Mouse (Mus musculus) liver, embryonic 16.5 days (tissue): ENCODE results near the gene Daw1. TPM values are rescaled to one million over a fixed set of nuclear protein-coding genes. Genes with fewer than 3 reads are reported as not detected.

Source experiments
- ATAC-seq: fragments of 200-750 bp; cut with Nextera tagmentation; 2 replicates; pipeline ENCODE4 v1.8.0; 2017; ENCODE audit warnings: low read depth, mild to moderate bottlenecking, moderate number of reproducible peaks, moderate library complexity
- H3K27ac ChIP-seq: fragments of 300-500 bp; sonication (generic); 2 replicates; pipeline ENCODE4 v1.5.1; 2014; ENCODE audit warnings: mild to moderate bottlenecking, low read length
- H3K27me3 ChIP-seq: fragments of 300-500 bp; sonication (generic); 2 replicates; pipeline ENCODE4 v1.6.1; 2014; ENCODE audit warnings: low read depth, low read length, mixed read lengths; ENCODE audit not compliant: control insufficient read depth, insufficient read depth
- H3K36me3 ChIP-seq: fragments of 300-500 bp; sonication (generic); 2 replicates; pipeline ENCODE4 v1.6.1; 2014; ENCODE audit warnings: mild to moderate bottlenecking; ENCODE audit not compliant: control insufficient read depth, insufficient read depth
- H3K4me1 ChIP-seq: fragments of 300-500 bp; sonication (generic); 2 replicates; pipeline ENCODE4 v1.6.1; 2014; ENCODE audit warnings: low read depth, low read length, mixed read lengths; ENCODE audit not compliant: control insufficient read depth
- H3K4me2 ChIP-seq: fragments of 300-500 bp; sonication (generic); 2 replicates; pipeline ENCODE4 v1.6.1; 2014; ENCODE audit warnings: low read depth, low read length, mixed read lengths
- H3K4me3 ChIP-seq: fragments of 300-500 bp; sonication (generic); 2 replicates; pipeline ENCODE4 v1.5.1; 2014; ENCODE audit warnings: low read depth, mild to moderate bottlenecking, low read length
- H3K9ac ChIP-seq: fragments of 300-500 bp; sonication (generic); 2 replicates; pipeline ENCODE4 v1.6.1; 2014; ENCODE audit warnings: low read depth, low read length
- H3K9me3 ChIP-seq: fragments of 300-500 bp; sonication (generic); replicated peaks from 2 replicates; pipeline ENCODE4 v1.6.1; 2016; ENCODE audit warnings: low read length; ENCODE audit not compliant: control insufficient read depth
- WGBS: fragments of 180-500 bp; shearing (Covaris S2); extraction: QIAGEN DNeasy Blood & Tissue Kit; methylation state at CpG from one replicate; pipeline ENCODE4 v1.1.7; 2014; ENCODE audit not compliant: insufficient replicate concordance; 5-methylcytosine and 5-hydroxymethylcytosine counted together
- polyA plus RNA-seq: library from polyadenylated mRNA; unstranded; fragments of >200 nt; fragmentation: Nextera tagmentation; extraction: Ambion mirVana; gene quantifications from 2 replicates; pipeline ENCODE4 v1.2.1, GENCODE M21; 2015

Daw1 gene
- polyA plus RNA-seq, 1 experiment from 2014 or later, result not detected

DNA sequence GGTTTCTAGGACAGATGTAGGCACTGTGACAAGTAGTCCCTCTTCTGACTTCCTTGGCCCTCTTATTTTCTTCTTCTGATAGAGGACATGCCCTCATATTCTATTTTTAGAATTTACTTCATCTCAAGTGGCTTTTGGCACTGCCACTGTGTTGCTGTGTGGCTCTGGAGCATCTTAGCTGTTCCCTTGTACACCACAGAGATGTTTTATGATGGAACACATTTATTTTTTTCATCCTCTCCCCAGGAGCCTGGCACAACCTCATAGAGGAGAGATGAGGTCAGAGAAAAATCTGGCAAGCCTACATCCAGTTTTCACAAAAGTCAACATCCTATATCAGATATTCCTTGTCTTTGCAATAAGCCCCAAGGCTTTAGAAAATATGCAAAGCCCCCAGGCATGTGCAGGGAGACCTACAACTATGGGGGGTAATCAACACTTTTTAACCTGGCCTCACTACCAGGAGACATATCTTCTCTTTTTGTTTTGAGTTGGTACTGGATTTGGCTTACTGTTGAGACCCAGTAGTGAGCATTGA is 64.9 kb downstream of the Daw1 start:
- Histone ChIP-seq H3K4me3 (no peak overlapping the region), H3K9me3 (no peaks in the 10 kb centered on the region), H3K27ac (no peak overlapping the region), H3K4me2 (no peak overlapping the region), H3K4me1 (no peaks in the 10 kb centered on the region), H3K9ac (no peak overlapping the region), H3K36me3 (no peaks in the 10 kb centered on the region), H3K27me3 (no peaks in the 10 kb centered on the region)
- no peak for ATAC-seq

GRCm38 (mm10) chr1:83227946-83228345 is 68.4 kb downstream of the Daw1 start:
- WGBS, result 63% methylated on average over 3 of the region's 3 CpGs
- no peak overlapping the region for H3K9ac ChIP-seq
- no peak for ATAC-seq

DNA sequence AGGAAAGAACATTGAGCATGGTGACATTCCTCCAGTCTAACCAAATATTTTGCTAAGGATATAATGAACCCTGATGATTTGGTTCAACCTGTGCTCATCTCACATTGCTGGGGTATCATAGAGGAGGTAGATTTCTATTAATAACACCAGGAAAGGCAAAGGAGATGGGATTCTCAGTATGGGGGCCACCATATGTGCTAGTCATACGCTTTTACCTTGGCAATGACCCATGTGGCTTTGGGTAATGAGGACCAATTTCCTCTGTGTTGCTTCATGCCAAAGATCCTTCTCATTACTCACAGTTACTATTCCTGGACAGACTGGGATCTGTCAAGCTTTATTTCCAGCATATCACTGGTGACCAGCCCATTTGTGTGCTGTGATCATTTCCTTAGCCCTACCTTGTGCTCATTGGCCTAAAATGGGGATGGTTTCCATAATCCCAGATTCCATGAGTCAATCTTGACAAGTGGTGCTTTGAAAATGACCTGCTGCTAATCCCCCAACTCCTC is 88.7 kb downstream of the Daw1 start:
- ATAC-seq, result no peak
- no peaks in the 10 kb centered on the region for H3K9me3 ChIP-seq
- no peak overlapping the region for H3K4me3 ChIP-seq
- H3K27me3 ChIP-seq, result no peaks in the 10 kb centered on the region
- no peak overlapping the region for H3K4me2 ChIP-seq
- no peaks in the 10 kb centered on the region for H3K36me3 ChIP-seq
- H3K4me1 ChIP-seq, result no peaks in the 10 kb centered on the region
- no peak overlapping the region for H3K9ac ChIP-seq
- H3K27ac ChIP-seq, result no peak overlapping the region
- WGBS, result 65% methylated on average over 1 of the region's 1 CpGs

More at GRCm38 (mm10) chr1:83227946-83228345, 68.4 kb downstream of the Daw1 start:
- Histone ChIP-seq H3K4me3 (no peak overlapping the region), H3K27me3 (no peaks in the 10 kb centered on the region), H3K27ac (no peak overlapping the region), H3K4me2 (no peak overlapping the region), H3K9me3 (no peaks in the 10 kb centered on the region), H3K36me3 (no peaks in the 10 kb centered on the region), H3K4me1 (no peaks in the 10 kb centered on the region)

DNA sequence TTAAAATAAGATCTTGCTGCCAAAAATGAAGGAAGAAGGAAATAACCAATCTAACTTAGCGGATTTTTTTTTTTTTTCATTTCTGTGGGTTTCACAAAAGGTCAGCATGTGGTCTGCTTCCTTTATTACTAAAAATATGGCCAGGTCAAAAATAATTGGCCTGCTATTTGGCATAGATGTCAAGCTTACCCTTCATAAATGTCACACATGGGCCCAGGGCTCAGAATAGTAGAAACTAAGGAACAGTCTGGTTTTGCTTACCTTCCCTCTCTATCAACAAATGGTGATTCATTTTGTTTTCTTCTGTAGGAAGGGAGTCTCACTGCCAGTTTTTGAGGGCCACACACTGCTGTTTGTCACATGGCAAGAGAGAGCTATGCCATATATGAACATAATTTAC is 92.2 kb downstream of the Daw1 start:
- Histone ChIP-seq H3K27ac (no peak overlapping the region), H3K4me2 (no peak overlapping the region), H3K36me3 (no peaks in the 10 kb centered on the region), H3K4me1 (no peaks in the 10 kb centered on the region), H3K9me3 (no peaks in the 10 kb centered on the region), H3K4me3 (no peak overlapping the region), H3K9ac (no peak overlapping the region), H3K27me3 (no peaks in the 10 kb centered on the region)
- ATAC-seq, result no peak
- 54% methylated on average over 1 of the region's 1 CpGs for WGBS

Other genes starting within 250 kb of the Daw1 start
- gene A030005L19Rik, start 246.4 kb upstream of the Daw1 start, polyA plus RNA-seq, result 0.11 TPM in 1 of 2 replicates, not detected in the other
- not detected in 2 replicates for gene A030014E15Rik, start 234.8 kb upstream of the Daw1 start, polyA plus RNA-seq
- gene Gm6217, start 228.4 kb upstream of the Daw1 start, polyA plus RNA-seq, result not detected in 2 replicates
- not detected in 2 replicates for gene A030003K21Rik, start 216.4 kb upstream of the Daw1 start, polyA plus RNA-seq
- not detected in 2 replicates for gene Gm7544, start 203.7 kb upstream of the Daw1 start, polyA plus RNA-seq
- not detected in 2 replicates for gene Gm47955, start 199.5 kb upstream of the Daw1 start, polyA plus RNA-seq
- gene Gm47959, start 159.2 kb upstream of the Daw1 start, polyA plus RNA-seq, result not detected in 2 replicates
- gene Slc19a3, start 121.3 kb upstream of the Daw1 start, polyA plus RNA-seq, result 0.08 TPM in 1 of 2 replicates, not detected in the other
- gene Krtap28-10, start 117.3 kb upstream of the Daw1 start, polyA plus RNA-seq, result not detected in 2 replicates
- not detected in 2 replicates for gene Gm47969, start 114.8 kb upstream of the Daw1 start, polyA plus RNA-seq
- gene A030005K14Rik, start 100.4 kb upstream of the Daw1 start, polyA plus RNA-seq, result not detected in 2 replicates
- gene Krtap28-13, start 98.8 kb upstream of the Daw1 start, polyA plus RNA-seq, result not detected in 2 replicates
- gene Ccl20, start 43.0 kb upstream of the Daw1 start, polyA plus RNA-seq, result not detected in 2 replicates
- 0.02 TPM in 1 of 2 replicates, not detected in the other for gene Sphkap, start 248.4 kb downstream of the Daw1 start, polyA plus RNA-seq